Comparison of ENCODE assay signal across 8 mouse cellular contexts in the genomic region with DNA sequence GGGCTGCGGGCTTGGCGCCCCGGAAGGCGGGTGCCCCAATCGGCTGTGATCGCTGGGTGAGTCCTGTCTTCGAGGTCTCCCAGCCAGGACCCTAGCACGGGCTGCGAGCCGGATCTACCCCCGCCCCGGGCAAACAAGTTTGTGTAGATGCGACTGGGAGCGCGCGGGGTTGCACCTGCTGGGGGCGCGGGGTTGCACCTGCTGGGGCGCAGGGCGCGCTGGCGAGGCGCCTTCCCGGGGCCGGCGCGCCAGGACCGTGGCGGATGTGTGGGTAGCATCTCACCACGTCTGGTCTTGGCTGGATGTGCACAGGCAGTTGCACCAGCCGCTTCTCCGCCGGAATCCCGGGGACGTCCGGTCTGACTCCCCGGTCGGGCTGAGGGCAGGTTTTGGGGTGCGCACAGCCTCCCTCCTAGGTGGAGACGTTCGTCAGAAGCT. TPM values are rescaled to one million over a fixed set of nuclear protein-coding genes. Genes with fewer than 3 reads are reported as not detected.
DNase-seq lines count a peak whose midpoint lies in the region; ATAC-seq and TF ChIP-seq lines count a peak whose summit lies in the region.
"Had no signal": no experiment of that assay in that cellular context is flagged by ENCODE, and none has a peak within 500 bp of the region (broad histone marks: within the 10 kb centered on the region; RNA-seq: fewer than 3 reads in every experiment).

No protein-coding gene starts in this region.

- intact Hi-C loops in left cerebral cortex, adult 2 months (cut with DNase I): loop anchor here (2.0 to 5.0 kb wide), 5 partner anchors 20 to 404 kb away; no protein-coding TSS in a partner anchor
- intact Hi-C loops in left cerebral cortex, postnatal 14 days (cut with DNase I): loop anchor here (1.0 to 10.0 kb wide), 4 partner anchors 20 to 406 kb away; no protein-coding TSS in a partner anchor

- peaks cover 53% of the 10 kb centered on the region for H3K27me3 ChIP-seq in embryonic facial prominence, embryonic 12.5 days
- H3K27me3 ChIP-seq in hindbrain, embryonic 12.5 days: peaks cover 6% of the 10 kb centered on the region; the same call in 1 of the 2 replicates
- peaks cover 28% of the 10 kb centered on the region for H3K27me3 ChIP-seq in liver, postnatal 0 days (ENCODE audit: insufficient read depth, low read length)
- H3K27me3 ChIP-seq in stomach, embryonic 14.5 days (ENCODE audit: control insufficient read depth, insufficient read depth, low read length): peaks cover 19% of the 10 kb centered on the region

- H3K9me3 ChIP-seq in embryonic facial prominence, embryonic 12.5 days: no peaks in the 10 kb centered on the region
- 0 out of 2 replicates have a peak, but pooled peaks cover 3% of the 10 kb centered on the region for H3K9me3 ChIP-seq in hindbrain, embryonic 12.5 days (replicated peaks)
- no peaks in the 10 kb centered on the region for H3K9me3 ChIP-seq in liver, postnatal 0 days (ENCODE audit: low read length)
- H3K9me3 ChIP-seq in stomach, embryonic 14.5 days (ENCODE audit: control insufficient read depth, low read depth, low read length): no peaks in the 10 kb centered on the region

- TF ChIP-seq EP300 in liver, postnatal 0 days (IDR thresholded peaks at IDR 0.05; ENCODE audit: low read depth): no peak

- peak; percentile 39 to 46 for DNase-seq in left cerebral cortex, adult 2 months (ENCODE audit: extremely low spot score in 1 of 2, low spot score in 2 of 2)
- DNase-seq in left cerebral cortex, postnatal 14 days (ENCODE audit: low spot score in 2 of 2): no peak
- no peak for DNase-seq in liver, postnatal 0 days
- DNase-seq in B cell, adult 2 months: no peak

- peak overlapping the region; percentile 60 for H3K9ac ChIP-seq in embryonic facial prominence, embryonic 12.5 days
- peak overlapping the region; percentile 89 for H3K9ac ChIP-seq in hindbrain, embryonic 12.5 days
- no peak overlapping the region for H3K9ac ChIP-seq in liver, postnatal 0 days (replicated peaks)
- H3K9ac ChIP-seq in stomach, embryonic 14.5 days (replicated peaks; ENCODE audit: low read depth, low read length): 0 out of 2 replicates have a peak overlapping the region, but pooled peaks have one; percentile 36

- H3K4me3 ChIP-seq in left cerebral cortex, adult 2 months: peak overlapping the region; percentile 82
- H3K4me3 ChIP-seq in embryonic facial prominence, embryonic 12.5 days: peak overlapping the region; percentile 59
- peak overlapping the region; percentile 87 for H3K4me3 ChIP-seq in hindbrain, embryonic 12.5 days
- peak overlapping the region; percentile 37 for H3K4me3 ChIP-seq in liver, postnatal 0 days (ENCODE audit: low read depth, low read length)
- peak overlapping the region; percentile 51 for H3K4me3 ChIP-seq in stomach, embryonic 14.5 days (ENCODE audit: low read depth, low read length)

- ATAC-seq in embryonic facial prominence, embryonic 12.5 days (ENCODE audit: insufficient number of reproducible peaks, insufficient read depth, low FRiP score, low TSS enrichment): no peak
- ATAC-seq in hindbrain, embryonic 12.5 days (ENCODE audit: low FRiP score): peak; percentile 65
- no peak for ATAC-seq in liver, postnatal 0 days
- ATAC-seq in stomach, embryonic 14.5 days (ENCODE audit: insufficient number of reproducible peaks, insufficient read depth, low FRiP score, low read depth): no peak

- H3K36me3 ChIP-seq in embryonic facial prominence, embryonic 12.5 days: no peaks in the 10 kb centered on the region
- no peaks in the 10 kb centered on the region for H3K36me3 ChIP-seq in hindbrain, embryonic 12.5 days
- no peaks in the 10 kb centered on the region for H3K36me3 ChIP-seq in liver, postnatal 0 days (replicated peaks; ENCODE audit: insufficient read depth, low read length)
- no peaks in the 10 kb centered on the region for H3K36me3 ChIP-seq in stomach, embryonic 14.5 days (ENCODE audit: control insufficient read depth, insufficient read depth, low read length)

- peak overlapping the region; percentile 97 for H3K4me2 ChIP-seq in embryonic facial prominence, embryonic 12.5 days (replicated peaks)
- H3K4me2 ChIP-seq in hindbrain, embryonic 12.5 days (replicated peaks): peak overlapping the region; percentile 83
- peak overlapping the region; percentile 61 for H3K4me2 ChIP-seq in liver, postnatal 0 days (ENCODE audit: low read depth, low read length)
- H3K4me2 ChIP-seq in stomach, embryonic 14.5 days (replicated peaks; ENCODE audit: low read depth, low read length): peak overlapping the region; percentile 93

- peak overlapping the region; percentile 92 for H3K27ac ChIP-seq in left cerebral cortex, adult 2 months
- H3K27ac ChIP-seq in embryonic facial prominence, embryonic 12.5 days: no peak overlapping the region
- peak overlapping the region; percentile 86 for H3K27ac ChIP-seq in hindbrain, embryonic 12.5 days
- H3K27ac ChIP-seq in liver, postnatal 0 days (ENCODE audit: low read depth): no peak overlapping the region
- no peak overlapping the region for H3K27ac ChIP-seq in stomach, embryonic 14.5 days (ENCODE audit: low read length)
- H3K27ac ChIP-seq: macrophage had no signal

- peaks cover 6% of the 10 kb centered on the region; the same call in 1 of the 2 replicates for H3K4me1 ChIP-seq in embryonic facial prominence, embryonic 12.5 days
- peaks cover 51% of the 10 kb centered on the region for H3K4me1 ChIP-seq in hindbrain, embryonic 12.5 days
- H3K4me1 ChIP-seq in liver, postnatal 0 days (ENCODE audit: insufficient read depth): no peaks in the 10 kb centered on the region
- peaks cover 6% of the 10 kb centered on the region; the same call in 1 of the 2 replicates for H3K4me1 ChIP-seq in stomach, embryonic 14.5 days (ENCODE audit: control insufficient read depth, insufficient read depth, low read length)

- TF ChIP-seq CTCF in left cerebral cortex, adult 2 months (IDR thresholded peaks at IDR 0.05): no peak
- TF ChIP-seq CTCF in liver, postnatal 0 days (IDR thresholded peaks at IDR 0.05; ENCODE audit: low read depth): no peak

- WGBS in embryonic facial prominence, embryonic 12.5 days: under 1% methylated on average over 41 of the region's 41 CpGs
- under 1% methylated on average over 41 of the region's 41 CpGs for WGBS in hindbrain, embryonic 12.5 days
- 1% methylated on average over 38 of the region's 41 CpGs for WGBS in liver, postnatal 0 days (ENCODE audit: insufficient replicate concordance)
- under 1% methylated on average over 40 of the region's 41 CpGs for WGBS in stomach, embryonic 14.5 days

RNA-seq across cellular contexts. Expression of gene Wscd1, which starts 1.5 kb away (rescaled TPM):
- total RNA-seq in left cerebral cortex, adult 2 months (2021): 10 to 100 TPM; 53.9 to 60.1 TPM
- total RNA-seq in left cerebral cortex, postnatal 14 days (2021): 10 to 100 TPM; 55.1 to 61.9 TPM
- polyA plus RNA-seq in embryonic facial prominence, embryonic 12.5 days (2016; fragmentation: Nextera tagmentation; extraction: Ambion mirVana): 7.2 and 8.9 TPM in 2 replicates
- 55.6 and 55.7 TPM in 2 replicates for polyA plus RNA-seq in hindbrain, embryonic 12.5 days (2016; fragmentation: Nextera tagmentation; extraction: Ambion mirVana)
- polyA plus RNA-seq in liver, postnatal 0 days (2015; fragmentation: Nextera tagmentation; extraction: Ambion mirVana): 0.25 and 0.27 TPM in 2 replicates
- polyA plus RNA-seq in stomach, embryonic 14.5 days (2014; fragmentation: Nextera tagmentation; extraction: Ambion mirVana): 2.0 and 2.3 TPM in 2 replicates
- polyA plus RNA-seq: macrophage had no signal

Comparison
In these comparisons a context has a peak if more than half of its experiments do, and no peak if none do; other contexts are left out.
1. DNase-seq: peak in left cerebral cortex, adult 2 months (2 of 2); none in left cerebral cortex, postnatal 14 days (0 of 2), liver, postnatal 0 days (single experiment) and B cell, adult 2 months (0 of 2).
2. H3K27ac ChIP-seq: peak in left cerebral cortex, adult 2 months (single experiment) and hindbrain, embryonic 12.5 days (single experiment); none in embryonic facial prominence, embryonic 12.5 days (single experiment), liver, postnatal 0 days (single experiment) and stomach, embryonic 14.5 days (single experiment).
3. H3K4me3 ChIP-seq: peak in every context shown above with its lines; median percentile 87 in hindbrain, embryonic 12.5 days; 82 in left cerebral cortex, adult 2 months; 59 in embryonic facial prominence, embryonic 12.5 days; 51 in stomach, embryonic 14.5 days; 37 in liver, postnatal 0 days.
4. Peak in every context shown above with its lines, with median percentiles within 50 percentile points of each other: H3K4me2 ChIP-seq.